Mouse (Mus musculus) left cerebral cortex, postnatal 25 days (tissue): ENCODE data around the gene Cdkn2aip. TPM values are rescaled to one million over a fixed set of nuclear protein-coding genes. Genes with fewer than 3 reads are reported as not detected.

Experiments
- DNase-seq, 2 experiments: peaks; one replicate each; pipeline ENCODE4 v3.0.0; 2022; ENCODE audit warnings: low spot score in 2 of 2, mixed read lengths in 1 of 2
- intact Hi-C: fragments of 180-260 bp; cut with DNase I; formaldehyde crosslinking; loops from one replicate; pipeline ENCODE4 v1.15.1; 2025
- total RNA-seq, 2 experiments: library from RNA; stranded (reverse); gene quantifications; 2 replicates each; pipeline ENCODE4 v1.2.3; 2021

The Cdkn2aip gene
- total RNA-seq, 2 experiments from 2014 or later = 16.8 to 17.4 TPM

DNA sequence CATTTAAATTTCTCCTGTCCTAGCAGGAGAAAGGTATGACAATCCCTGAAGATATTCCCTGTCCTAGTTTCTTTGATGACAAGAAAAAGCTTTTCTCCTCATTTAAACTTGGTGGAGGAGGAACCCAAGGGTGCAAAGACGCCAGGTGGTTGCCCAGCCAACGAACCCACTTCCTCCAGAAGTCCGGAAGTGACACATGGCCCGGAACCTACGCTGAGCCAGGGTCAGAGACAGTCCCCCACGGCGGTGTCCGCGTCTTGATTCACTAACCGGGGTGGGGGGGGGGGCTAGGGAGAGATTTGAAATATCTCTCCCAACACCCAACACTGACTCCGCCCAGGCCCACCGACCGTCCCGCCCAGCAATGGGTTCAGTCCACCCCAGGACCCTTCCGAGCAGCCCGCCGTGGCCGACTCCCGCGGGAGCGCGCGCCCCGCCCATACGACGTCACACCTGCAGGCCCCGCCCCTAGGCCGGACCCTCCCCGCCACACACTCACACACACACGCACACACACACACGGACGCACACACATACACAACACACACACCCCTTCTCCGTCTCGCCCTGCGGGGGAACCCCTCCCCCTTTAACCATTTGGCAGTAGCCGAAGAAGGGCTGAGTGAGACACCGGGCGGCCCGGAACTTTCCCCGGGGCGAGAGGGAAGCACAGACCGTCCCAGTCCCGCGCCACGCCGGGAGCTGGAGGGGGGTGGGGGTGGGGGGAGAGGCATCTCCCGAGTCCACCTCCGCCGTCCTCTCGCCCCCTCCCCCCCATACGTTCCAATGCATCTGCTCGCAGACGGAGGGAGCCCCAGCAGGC, 40.2 kb downstream of the Cdkn2aip start:
- DNase-seq = peak; percentile 86 to 87
- intact Hi-C loops = loop anchor here (5.0 kb wide), 1 partner anchor 141 kb away; the partner anchor contains the start of genes Rwdd4a and Trappc11

DNA sequence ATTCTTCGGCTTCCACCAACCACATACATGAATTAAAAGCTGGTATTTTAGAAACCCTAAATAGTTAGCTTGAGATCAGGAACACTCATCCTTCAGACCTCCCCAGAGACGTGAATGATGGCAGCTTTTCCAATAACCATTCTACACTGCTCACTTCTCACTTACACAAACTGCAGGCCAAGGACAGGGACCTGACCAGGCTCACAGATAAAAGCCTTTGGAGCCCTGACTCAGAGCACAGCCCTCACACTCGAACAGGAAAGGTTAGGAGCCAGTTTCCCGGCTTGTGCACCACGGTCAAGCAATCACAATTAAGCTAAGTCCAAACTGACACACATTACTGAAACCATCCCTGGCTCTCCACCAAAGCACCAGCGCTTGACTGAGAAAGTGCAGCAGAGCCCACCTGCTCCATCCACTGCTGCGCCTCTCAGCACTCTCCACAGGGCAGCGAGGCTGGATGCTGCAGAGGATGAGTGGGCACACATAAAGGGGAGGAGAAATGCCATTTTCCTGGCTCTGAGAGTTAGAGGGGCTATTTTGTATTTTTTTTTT, 49.4 kb downstream of the Cdkn2aip start:
- intact Hi-C loops = no loop called here

DNA sequence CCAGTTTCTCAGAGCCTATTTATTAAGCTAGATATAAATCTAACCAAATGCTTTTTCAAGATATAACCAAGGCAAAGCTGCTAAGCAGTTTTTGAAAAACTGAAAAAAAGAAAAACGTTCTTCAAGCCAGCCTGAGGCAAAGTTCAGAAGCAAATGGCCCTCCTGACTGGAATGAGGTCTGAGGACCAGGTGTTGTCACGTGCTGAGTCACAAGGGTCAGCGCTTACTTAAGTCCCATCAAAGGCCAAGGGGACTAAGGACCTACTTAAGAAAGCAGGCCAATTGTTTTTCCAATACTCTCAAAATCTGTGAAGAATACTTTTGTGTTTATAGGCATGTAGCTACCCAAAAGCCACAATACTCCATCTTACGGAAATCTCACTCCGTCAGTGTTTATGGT, 50.5 kb downstream of the Cdkn2aip start:
- intact Hi-C loops = no loop called here
- DNase-seq = no peak

More for the DNA sequence above, 49.4 kb downstream of the Cdkn2aip start:
- no peak for DNase-seq

DNA sequence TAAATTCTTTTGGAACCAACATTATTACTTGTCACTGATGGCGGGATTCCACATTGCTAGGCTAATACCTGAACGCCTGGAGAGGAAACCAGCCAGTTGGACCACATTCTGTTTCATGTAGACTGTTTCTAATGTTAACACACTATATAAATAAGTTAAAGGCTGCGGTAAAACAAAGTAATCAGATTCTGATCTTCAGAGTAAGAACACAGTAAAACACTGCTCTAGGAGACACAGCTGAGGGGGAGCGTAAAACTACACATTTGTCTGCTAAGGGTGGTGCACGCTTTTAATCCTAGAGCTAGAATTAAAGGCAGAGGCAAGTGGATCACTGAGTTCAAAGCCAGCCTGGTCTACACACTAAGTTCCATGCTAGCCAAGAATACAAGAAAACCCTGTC, 51.0 kb downstream of the Cdkn2aip start:
- no peak for DNase-seq
- intact Hi-C loops = no loop called here

DNA sequence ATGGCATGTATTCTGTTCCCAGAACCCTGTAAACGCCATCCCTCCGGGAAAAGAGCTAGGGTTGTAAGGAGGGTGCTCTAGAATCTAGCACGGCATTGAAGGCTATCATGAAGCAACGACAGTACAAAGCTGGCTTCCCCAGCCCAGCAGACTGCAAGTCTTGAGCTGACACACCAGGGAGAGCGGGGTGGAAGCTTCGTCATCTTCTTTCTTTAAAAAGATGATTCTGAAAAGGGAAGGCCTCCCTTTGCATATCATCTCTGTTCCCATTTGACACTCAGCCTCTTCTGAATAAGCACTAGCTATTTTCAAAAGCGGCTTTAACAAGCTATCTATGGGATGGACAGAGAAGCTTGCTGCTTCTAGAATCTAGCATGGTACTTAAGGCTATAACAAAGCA, 53.3 kb downstream of the Cdkn2aip start:
- DNase-seq = peak in 1 of 2 experiments; percentile 82
- intact Hi-C loops = no loop called here

DNA sequence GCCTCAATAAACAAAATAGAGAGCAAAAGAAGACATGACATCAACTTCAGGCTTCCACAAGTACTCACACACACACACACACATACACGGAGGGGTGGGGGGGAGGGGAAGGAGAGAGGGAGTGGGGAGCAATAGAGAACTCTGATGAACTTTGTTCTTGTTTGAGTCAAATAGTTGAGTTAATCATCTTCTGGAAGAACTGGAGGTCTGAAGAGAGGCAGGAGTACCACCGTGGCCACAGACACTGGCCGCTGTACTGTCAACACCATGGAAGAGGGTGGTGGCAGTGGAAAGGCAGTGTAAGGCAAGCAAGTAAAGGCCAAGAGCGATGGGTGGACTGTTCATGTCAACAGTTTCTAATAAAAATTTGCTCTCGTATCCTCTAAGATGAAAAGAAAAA, 54.3 kb downstream of the Cdkn2aip start:
- intact Hi-C loops = no loop called here

More for the DNA sequence above, 54.3 kb downstream of the Cdkn2aip start:
- no peak for DNase-seq

Other genes starting within 250 kb of the Cdkn2aip start
- gene Trappc11, start 180.5 kb downstream of the Cdkn2aip start, total RNA-seq = 10 to 100 TPM; 57.7 to 57.9 TPM
- 10 to 100 TPM; 32.9 to 34.0 TPM for gene Rwdd4a, start 180.3 kb downstream of the Cdkn2aip start, total RNA-seq
- gene Ing2, start 38.4 kb downstream of the Cdkn2aip start, total RNA-seq = 10 to 100 TPM; 48.9 to 52.6 TPM
- gene Cldn24, start 108.2 kb upstream of the Cdkn2aip start, total RNA-seq = not detected
- under 1 TPM; 0.46 to 0.62 TPM for gene Cldn22, start 110.5 kb upstream of the Cdkn2aip start, total RNA-seq